Comparison of ENCODE assay signal across 17 mouse cellular contexts in the genomic region with DNA sequence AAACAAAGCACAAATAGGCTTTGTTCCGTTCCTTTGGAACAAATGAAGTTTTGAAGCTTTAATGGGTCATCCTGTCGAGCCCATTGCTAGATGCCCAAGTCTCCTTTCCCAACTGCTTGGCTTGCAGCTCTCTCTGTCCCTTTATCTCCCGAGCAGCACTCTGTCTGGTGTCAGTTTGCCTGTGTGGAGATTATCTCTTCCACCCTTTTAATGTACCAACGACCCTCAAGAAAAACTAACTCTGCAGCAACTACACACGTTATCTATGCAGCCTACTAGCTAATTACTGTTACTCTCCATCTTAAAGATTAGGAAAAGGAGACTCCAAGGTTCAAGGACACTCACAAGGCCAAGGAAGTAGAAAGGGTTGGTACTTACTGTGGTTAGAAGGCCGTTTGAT. TPM values are rescaled to one million over a fixed set of nuclear protein-coding genes. Genes with fewer than 3 reads are reported as not detected.
"Had no signal": no experiment of that assay in that cellular context is flagged by ENCODE, and none has a peak within 500 bp of the region (broad histone marks: within the 10 kb centered on the region; RNA-seq: fewer than 3 reads in every experiment).

No protein-coding gene starts in this region.

- H3K36me3 ChIP-seq: limb, embryonic 15.5 days; midbrain, embryonic 12.5 days; neural tube, embryonic 12.5 days had no signal

- H3K9me3 ChIP-seq: limb, embryonic 15.5 days; megakaryocyte, embryonic 14.5 days; midbrain, embryonic 12.5 days; neural tube, embryonic 12.5 days had no signal

- H3K4me3 ChIP-seq: limb, embryonic 15.5 days; megakaryocyte, embryonic 14.5 days; midbrain, embryonic 12.5 days; neural tube, embryonic 12.5 days had no signal

- DNase-seq: kidney, adult 9 months; kidney, postnatal 36 days; layer of hippocampus, adult 9-11 months; layer of hippocampus, postnatal 36 days; lung, embryonic 14.5 days; lung, postnatal 10 days; lung, postnatal 4 days; right cerebral cortex, postnatal 14 days had no signal

- ATAC-seq: intestine, embryonic 16.5 days had no signal

- H3K4me1 ChIP-seq: neural tube, embryonic 12.5 days had no signal

- H3K27me3 ChIP-seq: limb, embryonic 15.5 days; megakaryocyte, embryonic 14.5 days; midbrain, embryonic 12.5 days; neural tube, embryonic 12.5 days had no signal

- H3K27ac ChIP-seq: kidney, postnatal 0 days; limb, embryonic 15.5 days; midbrain, embryonic 12.5 days; neural tube, embryonic 12.5 days; stomach, postnatal 0 days had no signal

- H3K4me2 ChIP-seq: limb, embryonic 15.5 days; lung, embryonic 14.5 days; midbrain, embryonic 12.5 days; neural tube, embryonic 12.5 days had no signal

- H3K9ac ChIP-seq: limb, embryonic 15.5 days; lung, embryonic 14.5 days; midbrain, embryonic 12.5 days; neural tube, embryonic 12.5 days had no signal

RNA-seq across cellular contexts. Expression of gene Gucy2g, which starts 32.3 kb away (rescaled TPM):
- total RNA-seq: neutrophil, adult 5-6 weeks had no signal
- polyA plus RNA-seq: limb, embryonic 11.5 days; lung, embryonic 14.5 days; midbrain, embryonic 12.5 days; neural tube, embryonic 12.5 days had no signal
